Mouse (Mus musculus) left cerebral cortex, adult 11 months (tissue): Measurements from ENCODE around the gene Zfp384.

Source experiments
- DNase-seq: peaks from one replicate; pipeline ENCODE4 v3.0.0; 2022; ENCODE audit warnings: low spot score

Gene Zfp384

GRCm38 (mm10) chr6:125081797-125082560 lies 73.0 kb downstream of the Zfp384 start:
- DNase-seq = peak; percentile 67

- DNase-seq = no peak
These were observed 73.9 kb downstream of the Zfp384 start for GRCm38 (mm10) chr6:125082801-125083386.

GRCm38 (mm10) chr6:125084424-125084823 lies 75.5 kb downstream of the Zfp384 start:
- DNase-seq = no peak
